Mouse (Mus musculus): ENCODE results near the gene Arhgap45.

DNA sequence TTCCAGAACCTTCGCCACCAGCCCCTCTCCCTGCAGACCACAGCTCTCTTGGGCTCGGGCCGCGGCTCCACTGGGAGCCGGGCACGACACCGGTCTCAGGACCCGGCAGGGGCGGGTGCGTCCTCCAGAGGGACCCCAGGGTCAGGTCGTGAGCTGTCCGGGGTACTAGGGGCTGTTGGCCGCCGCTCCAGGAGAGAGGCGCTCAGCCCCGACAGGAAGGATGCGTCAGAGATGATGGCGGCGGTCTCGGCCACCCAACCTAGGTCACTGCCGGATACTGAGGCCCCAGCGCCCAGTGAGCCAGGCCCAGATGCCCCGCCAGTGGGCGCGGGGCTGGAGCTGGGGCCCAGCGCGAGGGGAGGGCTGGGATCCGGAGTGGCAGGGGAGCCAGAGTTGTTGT, 39.1 kb upstream of the Arhgap45 start:
- TF ChIP-seq TCF12 (IDR thresholded peaks at IDR 0.05; ENCODE audit: insufficient read depth, poor library complexity, severe bottlenecking): no peak
- no peak for TF ChIP-seq SRF (IDR thresholded peaks at IDR 0.05; ENCODE audit: control insufficient read depth, insufficient read length, low read depth)
- TF ChIP-seq E2F4 (IDR thresholded peaks at IDR 0.05; ENCODE audit: insufficient read depth): no peak
- no peak for TF ChIP-seq POLR2A (IDR thresholded peaks at IDR 0.05; ENCODE audit: insufficient read length, low read depth)
- no peak for TF ChIP-seq MAX (IDR thresholded peaks at IDR 0.05; ENCODE audit: low read depth)
- TF ChIP-seq MYOG (IDR thresholded peaks at IDR 0.05; ENCODE audit: control insufficient read depth in 1 of 3, insufficient read depth in 1 of 3, insufficient read length in 2 of 3, low read depth in 2 of 3): no peak
- no peak for TF ChIP-seq MYOD1 (IDR thresholded peaks at IDR 0.05; ENCODE audit: control insufficient read depth in 1 of 3, insufficient read length in 2 of 3, low read depth in 2 of 3)
- TF ChIP-seq CEBPB (IDR thresholded peaks at IDR 0.05; ENCODE audit: insufficient read depth, poor library complexity, severe bottlenecking): no peak
- TF ChIP-seq USF1 (IDR thresholded peaks at IDR 0.05; ENCODE audit: low read depth): no peak

All from myocyte (in vitro differentiated cells).